Mouse (Mus musculus) liver, embryonic 15.5 days (tissue): Measurements from ENCODE around the gene Tff3. TPM values are rescaled to one million over a fixed set of nuclear protein-coding genes. Genes with fewer than 3 reads are reported as not detected.
A peak's percentile ranks its signal among the peaks of the same experiment; 100 is the strongest.

Source experiments
- ATAC-seq: fragments of 200-750 bp; cut with Nextera tagmentation; 2 replicates; pipeline ENCODE4 v1.8.0; 2017; ENCODE audit warnings: moderate number of reproducible peaks, mild to moderate bottlenecking, moderate library complexity; ENCODE audit not compliant: insufficient read depth
- H3K27ac ChIP-seq: fragments of 300-500 bp; sonication (generic); replicated peaks from 2 replicates; pipeline ENCODE4 v1.5.1; 2015; ENCODE audit warnings: mild to moderate bottlenecking, inconsistent platforms
- H3K27me3 ChIP-seq: fragments of 300-500 bp; sonication (generic); 2 replicates; pipeline ENCODE4 v1.6.1; 2015; ENCODE audit warnings: mild to moderate bottlenecking, inconsistent platforms
- H3K36me3 ChIP-seq: fragments of 300-500 bp; sonication (generic); replicated peaks from 2 replicates; pipeline ENCODE4 v1.6.1; 2015; ENCODE audit warnings: moderate library complexity, mild to moderate bottlenecking, inconsistent platforms
- H3K4me1 ChIP-seq: fragments of 300-500 bp; sonication (generic); replicated peaks from 2 replicates; pipeline ENCODE4 v1.6.1; 2015; ENCODE audit warnings: inconsistent platforms
- H3K4me2 ChIP-seq: fragments of 300-500 bp; sonication (generic); 2 replicates; pipeline ENCODE4 v1.6.1; 2015; ENCODE audit warnings: moderate library complexity, mild to moderate bottlenecking, inconsistent platforms
- H3K4me3 ChIP-seq: fragments of 300-500 bp; sonication (generic); replicated peaks from 2 replicates; pipeline ENCODE4 v1.5.1; 2015; ENCODE audit warnings: mild to moderate bottlenecking, inconsistent platforms
- H3K9ac ChIP-seq: fragments of 300-500 bp; sonication (generic); 2 replicates; pipeline ENCODE4 v1.6.1; 2015; ENCODE audit warnings: moderate library complexity, mild to moderate bottlenecking, inconsistent platforms
- H3K9me3 ChIP-seq: fragments of 300-500 bp; sonication (generic); replicated peaks from 2 replicates; pipeline ENCODE4 v1.6.1; 2016; ENCODE audit warnings: inconsistent platforms
- WGBS: fragments of 180-500 bp; shearing (Covaris S2); methylation state at CpG from one replicate; pipeline ENCODE4 v1.1.7; 2015; ENCODE audit warnings: mixed read lengths; ENCODE audit not compliant: insufficient replicate concordance; 5-methylcytosine and 5-hydroxymethylcytosine counted together
- polyA plus RNA-seq: library from polyadenylated mRNA; unstranded; fragments of >200 nt; fragmentation: Nextera tagmentation; extraction: Ambion mirVana; gene quantifications from 2 replicates; pipeline ENCODE4 v1.2.1, GENCODE M21; 2015

Gene Tff3
- polyA plus RNA-seq, 1 experiment from 2014 or later: 74.3 TPM

DNA sequence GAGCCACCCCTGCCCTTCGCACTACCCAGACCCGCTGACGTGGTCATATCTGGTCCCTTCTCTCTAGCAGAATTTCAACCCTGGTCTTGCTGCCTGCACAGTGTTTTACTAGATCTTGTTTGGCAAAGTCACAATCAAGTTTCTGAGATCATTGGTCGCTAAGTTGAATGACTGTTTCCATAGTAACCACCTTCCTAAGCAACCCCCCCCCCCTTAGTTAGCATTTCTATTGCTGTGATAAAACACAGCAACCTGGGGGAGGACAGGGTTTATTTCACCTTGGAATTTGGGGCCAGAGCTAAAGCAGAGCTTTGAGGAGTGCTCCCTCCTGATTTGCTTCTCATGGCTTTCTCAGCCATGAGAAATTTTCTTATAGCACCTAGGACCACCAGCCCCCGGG, 34.7 kb downstream of the Tff3 start:
- WGBS: 67% methylated on average over 5 of the region's 5 CpGs
- ATAC-seq: no peak
- H3K4me2 ChIP-seq: no peak overlapping the region
- H3K4me1 ChIP-seq: peaks cover 67% of the 10 kb centered on the region
- peaks cover 10% of the 10 kb centered on the region; the same call in 1 of the 2 replicates for H3K36me3 ChIP-seq
- no peak overlapping the region for H3K27ac ChIP-seq
- no peaks in the 10 kb centered on the region for H3K9me3 ChIP-seq
- H3K4me3 ChIP-seq: no peak overlapping the region
- no peaks in the 10 kb centered on the region for H3K27me3 ChIP-seq
- no peak overlapping the region for H3K9ac ChIP-seq

DNA sequence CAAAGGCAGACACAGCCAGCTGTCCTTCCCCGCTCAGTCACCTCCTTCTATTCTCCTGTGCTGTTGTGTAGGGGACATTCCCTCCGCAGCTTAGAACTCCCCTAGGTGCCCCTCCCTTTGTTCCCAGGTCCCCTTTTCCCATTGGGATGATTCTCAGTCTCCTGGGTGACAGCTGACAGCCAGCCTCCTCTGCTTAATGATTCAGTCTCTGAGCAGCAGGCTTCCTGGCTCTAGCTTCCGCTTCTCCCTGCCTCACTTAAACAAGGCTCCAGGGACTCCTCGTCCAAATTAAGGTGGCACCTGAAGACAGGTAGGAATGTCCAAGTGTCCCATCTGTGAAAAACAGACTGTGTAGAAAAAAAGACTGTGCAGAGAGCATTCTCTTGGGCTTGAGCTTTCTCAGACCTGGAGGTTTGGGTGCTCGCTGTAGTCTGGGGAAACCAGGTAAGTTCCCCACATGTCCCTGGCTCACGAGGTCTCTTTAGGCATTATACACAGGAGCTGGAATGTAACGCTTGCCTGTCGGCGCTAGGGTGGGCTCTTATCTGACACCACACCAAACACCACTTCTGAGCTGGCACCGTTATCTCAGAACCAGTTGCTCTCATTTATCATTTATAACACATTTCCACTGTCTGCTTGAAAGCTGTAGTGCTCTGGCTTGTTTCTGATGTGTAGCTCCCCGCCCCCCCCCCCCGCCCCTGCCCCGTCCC, 38.3 kb downstream of the Tff3 start:
- peak overlapping the region; percentile 79 for H3K27ac ChIP-seq
- H3K9ac ChIP-seq: peak overlapping the region; percentile 53
- H3K4me1 ChIP-seq: peaks cover 77% of the 10 kb centered on the region
- ATAC-seq: peak; percentile 92
- H3K4me3 ChIP-seq: no peak overlapping the region
- 15% methylated on average over 13 of the region's 13 CpGs for WGBS
- H3K36me3 ChIP-seq: peaks cover 10% of the 10 kb centered on the region; the same call in 1 of the 2 replicates
- H3K9me3 ChIP-seq: no peaks in the 10 kb centered on the region
- no peaks in the 10 kb centered on the region for H3K27me3 ChIP-seq
- H3K4me2 ChIP-seq: peak overlapping the region; percentile 56

DNA sequence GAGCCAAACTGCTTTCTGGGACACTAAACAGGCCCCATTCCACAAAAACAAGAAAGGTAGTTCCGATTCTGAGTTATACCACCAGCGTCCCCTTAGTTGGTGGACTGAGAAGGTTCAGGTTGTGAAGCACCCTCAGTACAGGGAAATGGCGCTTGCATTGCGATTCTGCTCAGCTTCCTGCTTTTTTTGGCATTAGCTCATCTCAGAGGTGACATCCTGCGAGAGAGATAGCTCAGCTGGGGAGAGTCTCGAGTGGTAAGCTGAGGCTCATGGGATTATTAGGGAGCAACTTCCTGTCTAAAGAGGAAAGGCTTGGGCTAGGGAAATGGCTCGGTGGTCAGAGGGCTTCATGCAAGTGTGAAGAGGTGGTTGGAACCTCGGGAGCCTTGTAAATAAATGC, 39.6 kb downstream of the Tff3 start:
- no peak overlapping the region for H3K4me2 ChIP-seq
- H3K27ac ChIP-seq: peak overlapping the region; percentile 79
- no peak for ATAC-seq
- peaks cover 90% of the 10 kb centered on the region for H3K4me1 ChIP-seq
- H3K27me3 ChIP-seq: no peaks in the 10 kb centered on the region
- peaks cover 10% of the 10 kb centered on the region; the same call in 1 of the 2 replicates for H3K36me3 ChIP-seq
- 51% methylated on average over 8 of the region's 8 CpGs for WGBS
- H3K9ac ChIP-seq: no peak overlapping the region
- H3K4me3 ChIP-seq: no peak overlapping the region
- H3K9me3 ChIP-seq: no peaks in the 10 kb centered on the region

DNA sequence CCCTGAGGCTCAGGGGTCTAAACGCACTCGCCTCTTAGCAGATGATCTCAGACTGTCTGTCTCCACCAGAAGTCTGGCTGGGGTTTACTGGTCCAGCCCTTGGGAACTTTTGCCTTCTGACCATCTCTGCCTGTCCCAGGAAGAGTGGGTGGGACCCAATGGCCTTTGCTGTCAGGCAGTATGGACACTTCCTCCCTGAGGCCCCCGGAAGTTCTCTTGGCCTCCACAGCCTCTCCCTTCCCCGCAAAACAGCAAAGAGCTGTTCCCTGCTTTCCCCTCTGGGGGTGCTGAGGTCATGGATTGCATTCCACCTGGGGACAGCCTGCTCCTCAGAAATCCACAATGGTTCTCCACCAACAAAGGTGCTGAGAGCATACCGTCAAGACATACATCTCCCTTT, 40.7 kb downstream of the Tff3 start:
- H3K9ac ChIP-seq: no peak overlapping the region; the same call in 1 of the 2 replicates
- no peak overlapping the region for H3K4me3 ChIP-seq
- H3K27me3 ChIP-seq: no peaks in the 10 kb centered on the region
- H3K9me3 ChIP-seq: no peaks in the 10 kb centered on the region
- H3K4me1 ChIP-seq: peaks cover 93% of the 10 kb centered on the region
- H3K4me2 ChIP-seq: no peak overlapping the region
- peak overlapping the region; percentile 79; the same call in 1 of the 2 replicates for H3K27ac ChIP-seq
- 43% methylated on average over 5 of the region's 5 CpGs for WGBS
- ATAC-seq: no peak
- peaks cover 10% of the 10 kb centered on the region; the same call in 1 of the 2 replicates for H3K36me3 ChIP-seq

DNA sequence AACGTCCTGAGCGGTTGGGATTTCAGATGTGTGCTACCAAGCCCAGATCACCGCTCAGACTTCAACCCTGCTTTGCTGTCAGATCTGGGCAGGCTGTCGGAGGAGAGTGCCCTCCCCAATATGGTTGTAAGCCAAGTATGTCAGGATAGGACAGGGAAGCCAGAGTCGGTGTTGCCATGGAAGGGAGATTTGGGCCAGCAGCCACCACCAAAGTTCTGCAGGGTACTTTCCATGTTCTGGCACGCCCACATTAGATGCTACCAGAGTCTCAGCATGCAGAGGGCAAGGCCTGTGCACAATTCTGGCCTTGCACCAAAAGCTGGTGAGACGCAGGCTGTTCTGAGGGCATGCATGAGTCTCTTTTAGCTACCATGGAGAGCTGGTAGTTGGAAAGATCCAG, 43.2 kb downstream of the Tff3 start:
- Histone ChIP-seq H3K9ac (no peak overlapping the region), H3K4me2 (no peak overlapping the region), H3K27me3 (no peaks in the 10 kb centered on the region), H3K27ac (0 out of 2 replicates have a peak overlapping the region, but pooled peaks have one; percentile 31), H3K4me1 (peaks cover 93% of the 10 kb centered on the region), H3K36me3 (no peaks in the 10 kb centered on the region), H3K4me3 (no peak overlapping the region), H3K9me3 (no peaks in the 10 kb centered on the region)
- ATAC-seq: no peak
- 79% methylated on average over 7 of the region's 7 CpGs for WGBS

DNA sequence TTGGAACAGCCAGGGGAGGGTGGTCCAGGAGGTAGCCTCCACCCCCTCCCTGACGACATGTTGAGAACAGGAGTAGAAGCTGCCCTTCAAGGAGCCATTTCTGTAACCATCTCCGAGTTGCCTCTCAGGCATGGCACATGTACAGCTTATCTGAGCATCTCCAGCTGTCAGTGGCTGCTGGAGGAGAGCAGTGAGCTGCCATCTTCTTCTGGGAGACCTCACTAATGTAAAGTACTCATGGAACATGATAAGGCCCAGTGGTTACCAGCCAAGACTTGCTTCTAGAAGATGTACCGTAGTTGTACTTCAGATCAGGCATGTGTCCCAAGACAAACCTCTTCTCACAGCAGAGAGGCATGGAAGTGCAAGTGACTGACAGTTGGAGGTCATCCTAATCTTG, 43.9 kb downstream of the Tff3 start:
- H3K4me1 ChIP-seq: peaks cover 86% of the 10 kb centered on the region

DNA sequence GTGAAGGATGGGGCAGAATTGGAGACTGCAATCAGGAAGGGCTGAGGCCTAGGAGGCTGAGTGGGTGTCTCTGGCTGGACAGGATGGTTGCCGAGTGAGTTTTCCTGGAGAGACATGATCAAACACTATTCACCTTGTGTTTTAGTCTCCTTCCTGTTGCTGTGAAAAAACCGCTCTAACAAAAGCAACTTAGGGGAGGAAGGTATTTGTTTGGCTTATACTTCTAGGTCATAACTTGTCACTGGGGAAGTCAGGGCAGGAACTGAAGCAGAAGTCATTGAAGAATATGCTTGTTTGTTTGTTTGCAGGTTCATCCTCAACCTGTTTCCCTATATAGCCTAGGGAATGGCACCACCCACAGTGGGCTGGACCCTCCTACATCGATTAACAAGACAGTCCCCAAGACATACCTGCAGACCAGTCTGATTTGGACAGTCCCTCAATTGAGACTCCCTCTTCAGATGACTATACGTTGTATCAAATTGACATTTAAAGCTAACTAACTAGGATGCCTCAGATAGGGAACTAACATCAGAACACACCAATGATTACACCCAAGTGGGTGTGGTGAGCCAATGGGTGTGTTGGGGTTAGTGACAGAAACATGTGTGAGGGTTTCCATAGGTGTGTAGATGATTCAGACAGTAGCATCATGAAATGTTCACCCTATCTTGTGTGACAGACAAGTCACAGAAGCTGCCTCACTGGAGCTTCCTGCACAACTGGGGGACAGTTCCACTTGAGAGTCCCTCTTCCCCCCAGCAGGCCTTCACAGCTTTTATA, 47.0 kb downstream of the Tff3 start:
- H3K27me3 ChIP-seq: no peaks in the 10 kb centered on the region
- H3K9ac ChIP-seq: no peak overlapping the region
- H3K27ac ChIP-seq: peak overlapping the region; percentile 56; the same call in 1 of the 2 replicates
- no peaks in the 10 kb centered on the region for H3K36me3 ChIP-seq
- H3K4me2 ChIP-seq: 0 out of 2 replicates have a peak overlapping the region, but pooled peaks have one; percentile 6
- H3K9me3 ChIP-seq: no peaks in the 10 kb centered on the region
- 71% methylated on average over 4 of the region's 4 CpGs for WGBS
- H3K4me3 ChIP-seq: no peak overlapping the region
- ATAC-seq: peak; percentile 60
- peaks cover 76% of the 10 kb centered on the region for H3K4me1 ChIP-seq

More for the DNA sequence above, 43.9 kb downstream of the Tff3 start:
- H3K36me3 ChIP-seq: no peaks in the 10 kb centered on the region
- 24% methylated on average over 3 of the region's 3 CpGs for WGBS
- no peak overlapping the region for H3K9ac ChIP-seq
- H3K9me3 ChIP-seq: no peaks in the 10 kb centered on the region
- H3K4me2 ChIP-seq: no peak overlapping the region
- H3K27me3 ChIP-seq: no peaks in the 10 kb centered on the region
- H3K27ac ChIP-seq: peak overlapping the region; percentile 31
- H3K4me3 ChIP-seq: no peak overlapping the region
- ATAC-seq: peak; percentile 31; the same call in 1 of the 2 replicates

DNA sequence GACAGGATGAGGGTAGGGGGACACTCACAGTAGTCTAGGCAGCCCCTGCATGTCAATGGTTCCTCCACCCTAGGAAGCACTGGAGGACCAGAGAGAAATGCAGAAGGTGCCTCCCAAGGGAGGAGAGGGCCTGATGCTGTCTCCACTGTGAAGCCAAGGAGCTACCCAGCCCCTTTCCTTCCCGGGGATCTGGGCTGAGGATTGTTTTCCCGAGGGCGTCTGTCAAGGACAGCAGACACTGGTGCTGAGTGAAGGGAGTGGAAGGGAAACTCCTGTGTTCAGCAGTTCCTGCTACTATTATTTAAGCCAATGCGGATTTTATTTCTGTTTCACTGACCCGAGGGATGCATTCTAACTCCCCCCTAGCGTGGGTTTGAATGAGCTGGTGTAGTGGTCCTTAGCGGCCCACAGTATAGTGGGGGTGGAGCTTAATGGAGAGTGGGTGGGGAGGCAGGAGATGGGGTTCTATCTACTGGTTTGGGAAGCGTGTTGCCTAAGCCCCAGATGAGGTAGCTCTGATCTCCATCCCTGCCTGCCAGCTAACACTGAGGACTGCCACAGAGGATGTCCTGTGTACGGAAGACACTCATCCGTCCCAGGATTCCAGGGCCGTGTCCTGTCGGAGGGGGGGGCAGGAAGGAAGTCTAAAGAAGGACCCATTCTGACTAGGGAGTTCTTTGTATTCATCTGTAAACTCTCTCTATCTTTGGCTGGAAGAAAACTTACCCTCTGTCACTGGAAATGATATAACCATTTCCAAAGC, 50.2 kb downstream of the Tff3 start:
- H3K9ac ChIP-seq: no peak overlapping the region
- H3K27ac ChIP-seq: peak overlapping the region; percentile 29; the same call in 1 of the 2 replicates
- H3K9me3 ChIP-seq: no peaks in the 10 kb centered on the region
- no peaks in the 10 kb centered on the region for H3K27me3 ChIP-seq
- H3K4me1 ChIP-seq: peaks cover 72% of the 10 kb centered on the region
- peak; percentile 27 for ATAC-seq
- 44% methylated on average over 12 of the region's 12 CpGs for WGBS
- H3K4me3 ChIP-seq: no peak overlapping the region
- H3K36me3 ChIP-seq: no peaks in the 10 kb centered on the region
- no peak overlapping the region for H3K4me2 ChIP-seq

DNA sequence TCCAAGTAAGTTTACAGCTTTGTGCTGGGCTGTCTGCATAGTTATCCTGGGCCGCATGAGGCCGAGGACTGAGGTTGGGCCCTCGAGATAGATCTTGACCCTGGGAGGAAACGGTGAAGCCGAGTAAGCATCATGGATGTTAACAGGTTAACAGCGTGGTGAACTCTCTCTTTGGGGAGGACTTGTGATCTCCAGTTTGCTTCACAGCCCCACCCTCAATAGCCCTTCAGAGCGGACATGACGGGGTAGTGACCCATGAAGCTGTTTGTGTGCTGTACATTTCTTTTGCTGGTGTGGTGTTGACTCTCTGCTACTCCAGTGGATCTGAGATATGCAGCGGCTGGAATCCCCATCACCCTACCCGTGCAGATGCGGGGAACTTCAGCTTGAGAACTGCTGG, 50.9 kb downstream of the Tff3 start:
- no peak overlapping the region for H3K4me3 ChIP-seq
- no peak overlapping the region for H3K9ac ChIP-seq
- H3K9me3 ChIP-seq: no peaks in the 10 kb centered on the region
- peaks cover 74% of the 10 kb centered on the region for H3K4me1 ChIP-seq
- H3K27ac ChIP-seq: peak overlapping the region; percentile 24; the same call in 1 of the 2 replicates
- no peaks in the 10 kb centered on the region for H3K27me3 ChIP-seq
- WGBS: 73% methylated on average over 11 of the region's 11 CpGs
- no peak for ATAC-seq
- H3K4me2 ChIP-seq: no peak overlapping the region
- H3K36me3 ChIP-seq: no peaks in the 10 kb centered on the region

DNA sequence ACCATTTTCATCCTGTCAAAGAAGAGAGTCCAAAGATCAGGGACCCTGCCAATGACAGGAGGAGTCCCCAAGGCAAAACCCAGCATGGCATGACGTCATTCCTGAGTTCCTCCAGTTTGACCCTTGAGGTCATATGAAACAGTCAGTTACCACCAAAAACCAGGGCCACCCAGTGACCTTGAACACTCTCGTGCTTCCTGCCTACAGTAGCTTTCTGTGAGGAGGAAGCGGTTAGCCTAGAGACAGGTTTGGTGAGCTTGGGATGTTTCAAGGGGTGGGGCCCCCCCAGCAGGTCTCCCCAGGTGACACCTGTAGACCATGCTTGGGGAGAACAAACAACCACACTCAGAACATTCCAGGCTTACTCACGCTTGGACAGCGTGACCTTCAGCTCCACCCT, 51.9 kb downstream of the Tff3 start:
- Histone ChIP-seq H3K27me3 (no peaks in the 10 kb centered on the region), H3K4me1 (peaks cover 74% of the 10 kb centered on the region), H3K9ac (no peak overlapping the region), H3K9me3 (no peaks in the 10 kb centered on the region), H3K27ac (no peak overlapping the region), H3K36me3 (no peaks in the 10 kb centered on the region), H3K4me3 (no peak overlapping the region), H3K4me2 (no peak overlapping the region)
- 70% methylated on average over 5 of the region's 5 CpGs for WGBS
- no peak for ATAC-seq
